Mouse (Mus musculus) brain, embryonic 14.5 days (tissue): ENCODE data around the gene Lonp2.

Source experiments
- CTCF ChIP-seq: fragments of 200-500 bp; IDR thresholded peaks from 2 replicates; pipeline ENCODE4 v1.5.1; 2012; ENCODE audit warnings: inconsistent platforms, mild to moderate bottlenecking, moderate library complexity, borderline replicate concordance; ENCODE audit not compliant: insufficient read depth, insufficient read length; ENCODE audit errors: extremely low read depth
- POLR2A ChIP-seq: fragments of 200-500 bp; IDR thresholded peaks from 2 replicates; pipeline ENCODE4 v1.6.1; 2012; ENCODE audit warnings: mild to moderate bottlenecking, inconsistent platforms, borderline replicate concordance; ENCODE audit not compliant: poor library complexity, insufficient read depth, insufficient read length, severe bottlenecking; ENCODE audit errors: extremely low read depth

GRCm38 (mm10) chr8:86668750-86669149, 44.9 kb downstream of the Lonp2 start:
- TF ChIP-seq POLR2A (no peak), CTCF (no peak)
